Mouse (Mus musculus): ENCODE results near the gene Slc9a9. TPM values are rescaled to one million over a fixed set of nuclear protein-coding genes. Genes with fewer than 3 reads are reported as not detected.
A peak's percentile ranks its signal among the peaks of the same experiment; 100 is the strongest.

Slc9a9 gene
- polyA plus RNA-seq, 1 experiment from 2014 or later = 8.6 TPM

GRCm38 (mm10) chr9:95113157-95114135 is 443.7 kb downstream of the Slc9a9 start:
- Histone ChIP-seq H3K9ac (no peak overlapping the region), H3K4me3 (no peak overlapping the region), H3K27ac (no peak overlapping the region), H3K36me3 (no peaks in the 10 kb centered on the region), H3K9me3 (no peaks in the 10 kb centered on the region), H3K4me2 (replicated peaks) (no peak overlapping the region), H3K27me3 (replicated peaks) (no peaks in the 10 kb centered on the region), H3K4me1 (no peaks in the 10 kb centered on the region)
- ATAC-seq (ENCODE audit: low FRiP score, low read depth) = no peak
- 75% methylated on average over 12 of the region's 12 CpGs for WGBS

GRCm38 (mm10) chr9:95120062-95120461 is 450.4 kb downstream of the Slc9a9 start:
- 60% methylated on average over 4 of the region's 4 CpGs for WGBS
- H3K9me3 ChIP-seq = no peaks in the 10 kb centered on the region
- no peak overlapping the region for H3K4me2 ChIP-seq (replicated peaks)
- no peak for ATAC-seq (ENCODE audit: low FRiP score, low read depth)
- no peak overlapping the region for H3K4me3 ChIP-seq
- H3K27me3 ChIP-seq (replicated peaks) = no peaks in the 10 kb centered on the region
- H3K36me3 ChIP-seq = no peaks in the 10 kb centered on the region
- no peak overlapping the region for H3K27ac ChIP-seq
- H3K4me1 ChIP-seq = no peaks in the 10 kb centered on the region
- H3K9ac ChIP-seq = no peak overlapping the region

GRCm38 (mm10) chr9:95121151-95121835 is 451.6 kb downstream of the Slc9a9 start:
- H3K4me3 ChIP-seq = no peak overlapping the region
- 0 out of 2 replicates have a peak overlapping the region, but pooled peaks have one; percentile 5 for H3K4me2 ChIP-seq (replicated peaks)
- 0 out of 2 replicates have a peak, but pooled peaks have one; percentile 22 for ATAC-seq (ENCODE audit: low FRiP score, low read depth)

GRCm38 (mm10) chr9:95125683-95126082 is 456.0 kb downstream of the Slc9a9 start:
- Histone ChIP-seq H3K36me3 (no peaks in the 10 kb centered on the region), H3K27ac (no peak overlapping the region), H3K4me3 (no peak overlapping the region), H3K4me2 (replicated peaks) (no peak overlapping the region), H3K9ac (no peak overlapping the region), H3K4me1 (no peaks in the 10 kb centered on the region), H3K9me3 (no peaks in the 10 kb centered on the region), H3K27me3 (replicated peaks) (no peaks in the 10 kb centered on the region)
- 81% methylated on average over 1 of the region's 1 CpGs for WGBS
- no peak for ATAC-seq (ENCODE audit: low FRiP score, low read depth)

More at GRCm38 (mm10) chr9:95121151-95121835, 451.6 kb downstream of the Slc9a9 start:
- no peak overlapping the region for H3K9ac ChIP-seq
- H3K27ac ChIP-seq = no peak overlapping the region
- no peaks in the 10 kb centered on the region for H3K9me3 ChIP-seq
- H3K4me1 ChIP-seq = no peaks in the 10 kb centered on the region
- no peaks in the 10 kb centered on the region for H3K36me3 ChIP-seq
- WGBS = 40% methylated on average over 11 of the region's 11 CpGs
- no peaks in the 10 kb centered on the region for H3K27me3 ChIP-seq (replicated peaks)

- WGBS = 84% methylated on average over 2 of the region's 2 CpGs
- Histone ChIP-seq H3K9ac (no peak overlapping the region), H3K4me3 (no peak overlapping the region), H3K9me3 (no peaks in the 10 kb centered on the region), H3K27ac (no peak overlapping the region), H3K36me3 (no peaks in the 10 kb centered on the region), H3K27me3 (replicated peaks) (no peaks in the 10 kb centered on the region), H3K4me1 (no peaks in the 10 kb centered on the region), H3K4me2 (replicated peaks) (no peak overlapping the region)
- ATAC-seq (ENCODE audit: low FRiP score, low read depth) = no peak
Measured at GRCm38 (mm10) chr9:95127774-95128173, 458.1 kb downstream of the Slc9a9 start.

GRCm38 (mm10) chr9:95149206-95149729 is 479.6 kb downstream of the Slc9a9 start:
- ATAC-seq (ENCODE audit: low FRiP score, low read depth) = no peak
- Histone ChIP-seq H3K27me3 (replicated peaks) (no peaks in the 10 kb centered on the region), H3K4me1 (no peaks in the 10 kb centered on the region), H3K9me3 (no peaks in the 10 kb centered on the region), H3K27ac (no peak overlapping the region), H3K4me3 (no peak overlapping the region), H3K36me3 (no peaks in the 10 kb centered on the region), H3K4me2 (replicated peaks) (no peak overlapping the region), H3K9ac (no peak overlapping the region)
- 87% methylated on average over 10 of the region's 10 CpGs for WGBS

GRCm38 (mm10) chr9:95150096-95150495 is 480.4 kb downstream of the Slc9a9 start:
- no peak overlapping the region for H3K27ac ChIP-seq
- no peaks in the 10 kb centered on the region for H3K36me3 ChIP-seq
- no peaks in the 10 kb centered on the region for H3K9me3 ChIP-seq
- ATAC-seq (ENCODE audit: low FRiP score, low read depth) = no peak
- no peak overlapping the region for H3K4me2 ChIP-seq (replicated peaks)
- no peak overlapping the region for H3K4me3 ChIP-seq
- WGBS = 52% methylated on average over 3 of the region's 3 CpGs
- no peak overlapping the region for H3K9ac ChIP-seq
- no peaks in the 10 kb centered on the region for H3K27me3 ChIP-seq (replicated peaks)
- no peaks in the 10 kb centered on the region for H3K4me1 ChIP-seq

GRCm38 (mm10) chr9:95150597-95150996 is 480.9 kb downstream of the Slc9a9 start:
- no peak for ATAC-seq (ENCODE audit: low FRiP score, low read depth)
- Histone ChIP-seq H3K27ac (no peak overlapping the region), H3K36me3 (no peaks in the 10 kb centered on the region), H3K4me2 (replicated peaks) (no peak overlapping the region), H3K4me1 (no peaks in the 10 kb centered on the region), H3K9me3 (no peaks in the 10 kb centered on the region), H3K4me3 (no peak overlapping the region), H3K9ac (no peak overlapping the region), H3K27me3 (replicated peaks) (no peaks in the 10 kb centered on the region)
- WGBS = 78% methylated on average over 3 of the region's 3 CpGs

GRCm38 (mm10) chr9:95150998-95151397 is 481.3 kb downstream of the Slc9a9 start:
- Histone ChIP-seq H3K4me1 (no peaks in the 10 kb centered on the region), H3K9me3 (no peaks in the 10 kb centered on the region), H3K36me3 (no peaks in the 10 kb centered on the region), H3K27me3 (replicated peaks) (no peaks in the 10 kb centered on the region), H3K4me3 (no peak overlapping the region), H3K27ac (no peak overlapping the region), H3K9ac (no peak overlapping the region), H3K4me2 (replicated peaks) (no peak overlapping the region)
- 86% methylated on average over 4 of the region's 4 CpGs for WGBS
- ATAC-seq (ENCODE audit: low FRiP score, low read depth) = no peak

- H3K4me1 ChIP-seq = no peaks in the 10 kb centered on the region
- H3K36me3 ChIP-seq = no peaks in the 10 kb centered on the region
- ATAC-seq (ENCODE audit: low FRiP score, low read depth) = no peak
- 76% methylated on average over 4 of the region's 4 CpGs for WGBS
- H3K27me3 ChIP-seq (replicated peaks) = no peaks in the 10 kb centered on the region
- H3K9me3 ChIP-seq = no peaks in the 10 kb centered on the region
- H3K9ac ChIP-seq = no peak overlapping the region
- no peak overlapping the region for H3K4me2 ChIP-seq (replicated peaks)
- H3K4me3 ChIP-seq = no peak overlapping the region
- no peak overlapping the region for H3K27ac ChIP-seq
Measured at GRCm38 (mm10) chr9:95151746-95152145, 482.0 kb downstream of the Slc9a9 start.

- Histone ChIP-seq H3K4me1 (no peaks in the 10 kb centered on the region), H3K27ac (no peak overlapping the region), H3K4me3 (no peak overlapping the region), H3K36me3 (no peaks in the 10 kb centered on the region), H3K27me3 (replicated peaks) (no peaks in the 10 kb centered on the region), H3K9ac (no peak overlapping the region), H3K9me3 (no peaks in the 10 kb centered on the region), H3K4me2 (replicated peaks) (no peak overlapping the region)
- no peak for ATAC-seq (ENCODE audit: low FRiP score, low read depth)
- WGBS = 82% methylated on average over 6 of the region's 6 CpGs
Measured at GRCm38 (mm10) chr9:95153966-95154365, 484.3 kb downstream of the Slc9a9 start.

- H3K36me3 ChIP-seq = no peaks in the 10 kb centered on the region
- ATAC-seq (ENCODE audit: low FRiP score, low read depth) = no peak
- 80% methylated on average over 4 of the region's 4 CpGs for WGBS
- H3K4me3 ChIP-seq = no peak overlapping the region
- H3K9me3 ChIP-seq = no peaks in the 10 kb centered on the region
- H3K27ac ChIP-seq = no peak overlapping the region
- H3K4me1 ChIP-seq = no peaks in the 10 kb centered on the region
- H3K27me3 ChIP-seq (replicated peaks) = no peaks in the 10 kb centered on the region
- no peak overlapping the region for H3K4me2 ChIP-seq (replicated peaks)
- H3K9ac ChIP-seq = no peak overlapping the region
Measured at GRCm38 (mm10) chr9:95157948-95158347, 488.2 kb downstream of the Slc9a9 start.
